25 mouse cellular contexts compared by ENCODE assay signal in the genomic region with DNA sequence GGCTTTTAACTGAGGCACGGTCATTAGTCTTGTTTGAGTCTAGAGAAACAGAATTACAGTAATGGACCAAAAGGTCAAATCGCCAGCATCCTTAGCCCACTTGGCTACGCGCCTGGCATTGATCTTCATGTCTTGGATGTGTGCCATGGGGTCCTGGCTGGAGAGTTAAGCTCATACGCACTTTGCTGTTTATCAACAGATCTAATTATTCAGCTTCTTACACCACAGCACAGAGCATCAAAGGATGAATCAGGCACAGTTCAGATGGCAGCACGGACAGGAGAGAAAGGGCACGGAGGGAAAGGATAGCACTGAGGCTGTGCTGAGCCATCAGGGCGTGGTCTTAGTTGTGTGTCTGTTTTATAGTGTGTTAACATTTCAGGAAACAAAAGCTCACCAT. TPM values are rescaled to one million over a fixed set of nuclear protein-coding genes. Genes with fewer than 3 reads are reported as not detected.
DNase-seq lines count a peak whose midpoint lies in the region; ATAC-seq and TF ChIP-seq lines count a peak whose summit lies in the region.
"Had no signal": no experiment of that assay in that cellular context is flagged by ENCODE, and none has a peak within 500 bp of the region (broad histone marks: within the 10 kb centered on the region; RNA-seq: fewer than 3 reads in every experiment).

No protein-coding gene starts in this region.

- no peak overlapping the region; the same call in 1 of the 2 replicates for H3K4me2 ChIP-seq in hindbrain, embryonic 14.5 days (replicated peaks)
- H3K4me2 ChIP-seq in hindbrain, embryonic 12.5 days (replicated peaks) = no peak overlapping the region
- H3K4me2 ChIP-seq in lung, embryonic 14.5 days = no peak overlapping the region
- H3K4me2 ChIP-seq in lung, postnatal 0 days (replicated peaks; ENCODE audit: low read depth, low read length) = no peak overlapping the region
- H3K4me2 ChIP-seq: embryonic facial prominence, embryonic 15.5 days; forebrain, embryonic 13.5 days; heart, embryonic 15.5 days; limb, embryonic 12.5 days; neural tube, embryonic 12.5 days had no signal

- no peak overlapping the region for H3K4me3 ChIP-seq in hindbrain, embryonic 14.5 days (replicated peaks; ENCODE audit: low read length)
- H3K4me3 ChIP-seq in hindbrain, embryonic 12.5 days = no peak overlapping the region
- no peak overlapping the region for H3K4me3 ChIP-seq in lung, embryonic 14.5 days (ENCODE audit: low read depth, low read length)
- H3K4me3 ChIP-seq in lung, postnatal 0 days (ENCODE audit: low read depth, low read length) = no peak overlapping the region
- H3K4me3 ChIP-seq: embryonic facial prominence, embryonic 15.5 days; forebrain, embryonic 13.5 days; heart, embryonic 15.5 days; limb, embryonic 12.5 days; neural tube, embryonic 12.5 days had no signal

- DNase-seq in hindbrain, embryonic 14.5 days (ENCODE audit: low spot score) = peak; percentile 62
- DNase-seq in lung, embryonic 14.5 days = peak; percentile 64
- no peak for DNase-seq in lung, postnatal 0 days (ENCODE audit: low spot score)
- DNase-seq in Muller cell, postnatal 12 days (ENCODE audit: inconsistent ontology term) = peak; percentile 56
- peak; percentile 4 for DNase-seq in adrenal gland, postnatal 25 days
- DNase-seq in heart, adult 11 months = no peak
- DNase-seq: cerebellum, adult 9-10 months; embryo, embryonic 11 days; heart, adult 18-20 months; kidney, adult 11 months; lung, postnatal 36 days; right cerebral cortex, postnatal 25 days; thymus, postnatal 36 days had no signal

- TF ChIP-seq CTCF in lung, embryonic 14.5 days (IDR thresholded peaks at IDR 0.05; ENCODE audit: low read depth) = no peak
- TF ChIP-seq CTCF in lung, postnatal 0 days (IDR thresholded peaks at IDR 0.05) = no peak

- H3K9me3 ChIP-seq in hindbrain, embryonic 14.5 days (ENCODE audit: control insufficient read depth, low read length) = no peaks in the 10 kb centered on the region
- no peaks in the 10 kb centered on the region for H3K9me3 ChIP-seq in hindbrain, embryonic 12.5 days (replicated peaks)
- H3K9me3 ChIP-seq in lung, embryonic 14.5 days (ENCODE audit: low read depth, low read length) = no peaks in the 10 kb centered on the region
- no peaks in the 10 kb centered on the region for H3K9me3 ChIP-seq in lung, postnatal 0 days (ENCODE audit: low read length)
- H3K9me3 ChIP-seq: embryonic facial prominence, embryonic 15.5 days; forebrain, embryonic 13.5 days; heart, embryonic 15.5 days; limb, embryonic 12.5 days; neural tube, embryonic 12.5 days had no signal

- H3K9ac ChIP-seq in hindbrain, embryonic 14.5 days = no peak overlapping the region
- H3K9ac ChIP-seq in hindbrain, embryonic 12.5 days = no peak overlapping the region
- H3K9ac ChIP-seq in lung, embryonic 14.5 days = no peak overlapping the region
- H3K9ac ChIP-seq in lung, postnatal 0 days (replicated peaks; ENCODE audit: low read depth) = no peak overlapping the region
- H3K9ac ChIP-seq: embryonic facial prominence, embryonic 15.5 days; forebrain, embryonic 13.5 days; heart, embryonic 15.5 days; limb, embryonic 12.5 days; neural tube, embryonic 12.5 days had no signal

- H3K27me3 ChIP-seq in hindbrain, embryonic 14.5 days (ENCODE audit: control insufficient read depth, insufficient read depth, low read length) = no peaks in the 10 kb centered on the region
- no peaks in the 10 kb centered on the region for H3K27me3 ChIP-seq in hindbrain, embryonic 12.5 days
- no peaks in the 10 kb centered on the region for H3K27me3 ChIP-seq in lung, embryonic 14.5 days (ENCODE audit: insufficient read depth, low read length)
- no peaks in the 10 kb centered on the region for H3K27me3 ChIP-seq in lung, postnatal 0 days (replicated peaks; ENCODE audit: insufficient read depth, low read length)
- H3K27me3 ChIP-seq: embryonic facial prominence, embryonic 15.5 days; forebrain, embryonic 13.5 days; heart, embryonic 15.5 days; limb, embryonic 12.5 days; neural tube, embryonic 12.5 days had no signal

- H3K4me1 ChIP-seq in hindbrain, embryonic 14.5 days (replicated peaks; ENCODE audit: control insufficient read depth, insufficient read depth, low read length) = peaks cover 8% of the 10 kb centered on the region
- no peaks in the 10 kb centered on the region for H3K4me1 ChIP-seq in hindbrain, embryonic 12.5 days
- H3K4me1 ChIP-seq in lung, embryonic 14.5 days (ENCODE audit: insufficient read depth) = no peaks in the 10 kb centered on the region
- no peaks in the 10 kb centered on the region for H3K4me1 ChIP-seq in lung, postnatal 0 days (ENCODE audit: insufficient read depth, low read depth, low read length)
- H3K4me1 ChIP-seq: heart, embryonic 15.5 days had no signal

- ATAC-seq in hindbrain, embryonic 14.5 days (ENCODE audit: low FRiP score) = no peak
- ATAC-seq in hindbrain, embryonic 12.5 days (ENCODE audit: low FRiP score) = no peak
- ATAC-seq in lung, embryonic 14.5 days (ENCODE audit: insufficient read depth) = peak; percentile 44; the same call in 1 of the 2 replicates
- ATAC-seq in lung, postnatal 0 days = no peak
- ATAC-seq: forebrain, embryonic 13.5 days had no signal

- H3K36me3 ChIP-seq in hindbrain, embryonic 14.5 days (replicated peaks; ENCODE audit: control insufficient read depth, insufficient read depth) = no peaks in the 10 kb centered on the region
- H3K36me3 ChIP-seq in hindbrain, embryonic 12.5 days = no peaks in the 10 kb centered on the region
- no peaks in the 10 kb centered on the region for H3K36me3 ChIP-seq in lung, embryonic 14.5 days (ENCODE audit: insufficient read depth)
- no peaks in the 10 kb centered on the region for H3K36me3 ChIP-seq in lung, postnatal 0 days (ENCODE audit: insufficient read depth, low read length)
- H3K36me3 ChIP-seq: embryonic facial prominence, embryonic 15.5 days; heart, embryonic 15.5 days; limb, embryonic 12.5 days; neural tube, embryonic 12.5 days had no signal

- 0 out of 2 replicates have a peak overlapping the region, but pooled peaks have one; percentile 20 for H3K27ac ChIP-seq in hindbrain, embryonic 14.5 days
- H3K27ac ChIP-seq in hindbrain, embryonic 12.5 days = no peak overlapping the region
- H3K27ac ChIP-seq in lung, embryonic 14.5 days (ENCODE audit: low read depth) = no peak overlapping the region
- H3K27ac ChIP-seq in lung, postnatal 0 days (ENCODE audit: low read length) = no peak overlapping the region
- H3K27ac ChIP-seq: embryonic facial prominence, embryonic 15.5 days; forebrain, embryonic 13.5 days; heart, embryonic 15.5 days; kidney, postnatal 0 days; limb, embryonic 12.5 days; neural tube, embryonic 12.5 days had no signal

- TF ChIP-seq EP300 in lung, postnatal 0 days (IDR thresholded peaks at IDR 0.05) = no peak

- 53% methylated on average over 8 of the region's 8 CpGs for WGBS in hindbrain, embryonic 14.5 days
- 72% methylated on average over 8 of the region's 8 CpGs for WGBS in hindbrain, embryonic 12.5 days
- WGBS in lung, embryonic 14.5 days = 50% methylated on average over 8 of the region's 8 CpGs
- WGBS in lung, postnatal 0 days = 38% methylated on average over 8 of the region's 8 CpGs

RNA-seq across cellular contexts. Expression of gene Gm20075, which starts 7.6 kb away (rescaled TPM):
- 22.0 and 27.0 TPM in 2 replicates for polyA plus RNA-seq in hindbrain, embryonic 14.5 days (2014; fragmentation: Nextera tagmentation; extraction: Ambion mirVana)
- 27.6 and 32.0 TPM in 2 replicates for polyA plus RNA-seq in hindbrain, embryonic 12.5 days (2016; fragmentation: Nextera tagmentation; extraction: Ambion mirVana)
- 21.1 and 25.8 TPM in 2 replicates for polyA plus RNA-seq in lung, embryonic 14.5 days (2014; fragmentation: Nextera tagmentation; extraction: Ambion mirVana)
- polyA plus RNA-seq in lung, postnatal 0 days (2015; fragmentation: Nextera tagmentation; extraction: Ambion mirVana) = 8.7 and 15.2 TPM in 2 replicates
- 19.6 and 24.7 TPM in 2 replicates for total RNA-seq in adrenal gland, postnatal 25 days (2021)

RNA-seq across cellular contexts. Expression of gene Gm17190, which starts 8.3 kb away (rescaled TPM):
- 0.26 and 0.63 TPM in 2 replicates for polyA plus RNA-seq in hindbrain, embryonic 14.5 days (2014; fragmentation: Nextera tagmentation; extraction: Ambion mirVana)
- 0.38 and 0.43 TPM in 2 replicates for polyA plus RNA-seq in hindbrain, embryonic 12.5 days (2016; fragmentation: Nextera tagmentation; extraction: Ambion mirVana)
- polyA plus RNA-seq in lung, embryonic 14.5 days (2014; fragmentation: Nextera tagmentation; extraction: Ambion mirVana) = not detected in 2 replicates
- polyA plus RNA-seq in lung, postnatal 0 days (2015; fragmentation: Nextera tagmentation; extraction: Ambion mirVana) = not detected in 2 replicates
- not detected in 2 replicates for total RNA-seq in adrenal gland, postnatal 25 days (2021)
- total RNA-seq: gastrocnemius, adult 18-20 months; heart, adult 18-20 months; hematopoietic stem cell, adult 5-6 weeks; layer of hippocampus, adult 18-20 months; left cerebral cortex, adult 8-10 months had no signal
- polyA plus RNA-seq: forebrain, embryonic 13.5 days; heart, embryonic 15.5 days; kidney, postnatal 0 days; liver, embryonic 16.5 days had no signal

RNA-seq across cellular contexts. Expression of gene Sv2c, which starts 58.8 kb away (rescaled TPM):
- polyA plus RNA-seq in hindbrain, embryonic 14.5 days (2014; fragmentation: Nextera tagmentation; extraction: Ambion mirVana) = 50.2 and 55.7 TPM in 2 replicates
- 10.9 and 14.9 TPM in 2 replicates for polyA plus RNA-seq in hindbrain, embryonic 12.5 days (2016; fragmentation: Nextera tagmentation; extraction: Ambion mirVana)
- 0.63 and 1.4 TPM in 2 replicates for polyA plus RNA-seq in lung, embryonic 14.5 days (2014; fragmentation: Nextera tagmentation; extraction: Ambion mirVana)
- 0.27 and 0.30 TPM in 2 replicates for polyA plus RNA-seq in lung, postnatal 0 days (2015; fragmentation: Nextera tagmentation; extraction: Ambion mirVana)
- total RNA-seq in adrenal gland, postnatal 25 days (2021) = 1.4 TPM in 2 replicates

Comparison
In these comparisons a context has a peak if more than half of its experiments do, and no peak if none do; other contexts are left out.
1. DNase-seq: peak in hindbrain, embryonic 14.5 days (single experiment), lung, embryonic 14.5 days (single experiment), Muller cell, postnatal 12 days (single experiment) and adrenal gland, postnatal 25 days (single experiment); none in lung, postnatal 0 days (single experiment) and heart, adult 11 months (single experiment).